Mouse (Mus musculus) megakaryocyte, embryonic 14.5 days (primary cell): ENCODE results near the gene Mllt6.

Experiments used
- FLI1 ChIP-seq: IDR thresholded peaks from 2 replicates; pipeline ENCODE4 v1.6.1; 2012; ENCODE audit warnings: low read length, inconsistent platforms, mixed read lengths
- GATA1 ChIP-seq: IDR thresholded peaks from 3 replicates; pipeline ENCODE4 v1.6.1; 2012; ENCODE audit warnings: mixed read lengths, low read length, inconsistent platforms, borderline replicate concordance

DNA sequence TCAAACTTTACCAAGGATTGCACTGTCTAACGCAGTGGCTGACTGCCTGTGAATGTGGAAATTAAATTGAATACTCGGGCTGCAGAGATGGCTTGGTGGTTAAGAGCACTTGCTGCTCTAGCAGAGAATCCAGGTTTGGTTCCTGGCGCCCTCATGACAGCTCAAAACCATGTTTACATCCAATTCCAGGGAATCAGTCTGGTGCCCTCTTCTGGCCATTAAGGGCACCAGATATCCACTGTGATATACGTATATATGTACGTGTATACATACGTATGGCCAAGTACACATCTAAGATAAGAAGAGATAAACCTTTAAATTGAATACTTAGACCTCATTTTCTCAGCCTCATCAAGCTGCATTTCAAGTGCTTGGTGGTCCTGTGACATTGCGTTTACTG lies 3.0 kb downstream of the Mllt6 start:
- TF ChIP-seq GATA1 (no peak), FLI1 (no peak)
